Mouse (Mus musculus) ES-E14 (cell line): Measurements from ENCODE around the gene Rpl23a.

Experiments used
- HCFC1 ChIP-seq: IDR thresholded peaks from 2 replicates; pipeline ENCODE4 v1.6.1; 2012; ENCODE audit warnings: low read length, inconsistent platforms, borderline replicate concordance; ENCODE audit not compliant: insufficient read depth
- MAFK ChIP-seq: IDR thresholded peaks from 2 replicates; pipeline ENCODE4 v1.6.1; 2014; ENCODE audit warnings: mild to moderate bottlenecking, low read depth, low read length, inconsistent platforms; ENCODE audit not compliant: insufficient read depth
- ZC3H11A ChIP-seq: IDR thresholded peaks from 2 replicates; pipeline ENCODE4 v1.6.1; 2012; ENCODE audit warnings: low read depth, mild to moderate bottlenecking, inconsistent platforms, low read length, borderline replicate concordance
- ZNF384 ChIP-seq: IDR thresholded peaks from 2 replicates; pipeline ENCODE4 v1.6.1; 2012; ENCODE audit warnings: low read depth, low read length, inconsistent platforms

- TF ChIP-seq ZC3H11A (no peak), MAFK (no peak), ZNF384 (no peak), HCFC1 (no peak)
Observed at GRCm38 (mm10) chr11:78164604-78164923, 18.8 kb downstream of the Rpl23a start.
